Mouse (Mus musculus): Measurements from ENCODE around the gene E030030I06Rik.
"Not testable (repeated sequence)": the region's sequence is repeated elsewhere in the genome, so short reads cannot be mapped to it uniquely, and the experiment has no call there.

The E030030I06Rik gene

DNA sequence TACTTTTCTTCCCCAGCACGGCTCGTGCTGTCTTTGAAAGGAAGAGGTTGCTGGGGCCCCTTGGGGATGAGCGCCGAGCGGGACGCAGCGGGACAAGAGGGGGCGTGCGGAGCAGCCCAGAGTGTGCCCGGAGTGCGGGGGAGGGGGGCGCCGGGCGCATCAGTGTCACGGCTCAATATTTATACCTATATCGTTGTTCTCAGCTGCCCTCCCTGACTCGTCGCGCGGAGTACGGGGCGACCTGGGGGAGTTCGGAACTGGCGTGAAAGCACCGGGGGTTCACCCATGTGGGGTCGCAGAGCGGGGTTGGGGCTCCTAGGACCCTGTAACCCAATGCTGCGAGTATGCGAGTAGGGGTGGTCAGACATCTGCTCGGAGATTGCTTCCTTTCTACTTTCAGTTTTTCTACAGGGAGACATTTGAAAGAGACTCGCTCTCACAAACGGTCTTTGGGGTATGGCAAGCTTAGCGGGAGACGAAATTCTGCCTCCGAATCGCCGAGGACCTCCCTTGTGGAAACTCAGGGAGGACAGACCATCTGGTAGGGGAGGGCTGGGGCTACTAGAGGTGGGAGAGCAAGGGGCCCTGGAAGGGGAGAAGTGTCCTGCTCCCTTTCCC is at the start of gene E030030I06Rik:
Gene E030030I06Rik (minus strand): TSS at position 198 of the 618 bp plus-strand sequence.
- DNase-seq (ENCODE audit: extremely low read depth, low read depth, low spot score): no peak

DNA sequence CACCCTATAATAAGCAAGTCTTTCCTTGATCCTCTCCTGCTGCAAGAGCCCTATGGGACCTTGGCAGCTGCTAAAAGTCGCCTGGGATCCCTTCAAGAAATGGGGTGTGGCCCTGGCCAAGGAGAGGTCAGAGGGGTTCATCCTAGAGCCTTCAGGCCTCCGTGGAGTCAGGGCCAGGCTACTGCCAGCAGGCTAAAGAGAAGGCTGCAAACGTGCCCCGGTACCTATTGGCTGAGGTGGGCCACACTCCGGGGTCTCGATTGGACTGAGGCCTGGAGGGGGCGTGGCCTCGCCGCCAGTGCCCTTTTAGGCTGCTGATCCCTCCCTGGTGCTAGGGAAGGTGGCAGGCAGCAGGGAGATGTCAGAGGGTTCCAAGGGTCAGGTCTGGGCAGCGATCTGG is 42.0 kb upstream of the E030030I06Rik start:
- DNase-seq (ENCODE audit: extremely low read depth, low read depth, low spot score): not testable (repeated sequence)

DNA sequence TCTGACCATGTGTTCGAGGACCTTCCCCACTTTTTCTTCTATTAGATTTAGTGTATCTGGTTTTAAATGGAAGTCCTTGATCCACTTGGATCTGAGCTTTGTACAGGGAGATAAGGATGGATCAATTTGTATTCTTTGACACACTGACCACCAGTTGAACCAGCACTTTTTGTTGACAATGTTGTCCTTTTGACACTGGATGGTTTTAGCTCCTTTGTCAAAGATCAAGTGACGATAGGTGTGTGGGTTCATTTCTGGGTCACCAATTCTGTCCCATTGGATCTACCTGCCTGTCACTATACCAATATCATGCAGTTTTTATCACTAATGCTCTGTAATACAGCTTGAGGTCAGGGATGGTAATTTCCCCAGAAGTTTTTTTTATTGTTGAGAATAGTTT is 27.4 kb upstream of the E030030I06Rik start:
- not testable (repeated sequence) for DNase-seq (ENCODE audit: extremely low read depth, low read depth, low spot score)

DNA sequence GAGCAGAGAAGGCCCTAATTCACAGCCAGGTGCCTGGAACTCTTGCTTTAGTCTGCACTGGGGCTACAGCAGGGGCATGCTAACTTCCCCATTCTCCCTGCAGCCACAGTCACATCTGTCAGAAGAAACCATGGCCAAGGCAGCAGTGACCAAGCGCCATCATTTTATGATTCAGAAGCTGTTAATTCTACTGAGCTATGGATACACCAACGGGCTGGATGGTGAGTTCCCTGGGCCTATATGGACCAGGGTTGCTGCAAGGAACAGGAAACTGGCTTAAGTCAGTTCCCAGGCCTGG is 25.1 kb upstream of the E030030I06Rik start:
- not testable (repeated sequence) for DNase-seq (ENCODE audit: extremely low read depth, low read depth, low spot score)

DNA sequence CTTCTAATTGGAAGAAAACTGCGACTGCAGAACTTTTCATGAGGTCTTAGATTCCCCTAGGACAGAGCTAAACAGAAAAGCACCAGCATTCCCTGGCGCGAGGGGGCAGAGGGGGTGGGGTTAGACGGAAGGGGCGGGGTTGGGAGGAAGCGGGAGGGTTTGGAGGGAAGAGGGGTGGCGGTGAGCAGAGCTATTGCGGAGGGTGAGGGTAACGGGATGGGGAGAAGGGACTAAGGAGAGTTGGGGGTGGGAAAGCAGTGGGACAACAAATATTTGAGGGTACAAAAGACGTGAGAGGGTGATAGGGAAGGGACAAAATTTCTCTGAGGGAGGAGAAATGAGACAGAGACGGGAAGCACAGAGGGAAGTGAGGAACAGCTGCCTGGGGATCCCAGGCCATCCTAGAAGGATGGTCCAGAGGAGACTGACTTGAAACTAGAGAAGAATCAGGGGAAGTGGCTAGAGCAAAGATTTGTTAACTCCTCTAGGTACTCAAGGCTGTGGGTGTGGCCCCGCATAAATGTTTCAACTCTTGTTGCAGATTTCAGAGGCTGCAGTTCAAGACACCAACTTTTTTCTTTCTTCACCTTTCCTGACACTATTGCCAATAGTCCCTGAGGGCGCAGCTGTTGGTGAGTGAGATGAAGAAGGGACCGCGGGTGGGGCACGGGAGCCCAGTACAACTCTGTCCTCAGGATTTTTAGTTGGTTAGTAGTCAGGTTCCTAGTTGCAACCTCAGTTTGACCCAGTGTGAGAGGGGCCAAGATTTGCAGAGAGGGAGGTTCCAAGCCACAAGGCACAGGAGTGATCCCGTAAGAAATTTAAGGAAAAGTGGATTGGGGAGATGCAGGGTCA is 24.5 kb upstream of the E030030I06Rik start:
- DNase-seq (ENCODE audit: extremely low read depth, low read depth, low spot score): not testable (repeated sequence)

DNA sequence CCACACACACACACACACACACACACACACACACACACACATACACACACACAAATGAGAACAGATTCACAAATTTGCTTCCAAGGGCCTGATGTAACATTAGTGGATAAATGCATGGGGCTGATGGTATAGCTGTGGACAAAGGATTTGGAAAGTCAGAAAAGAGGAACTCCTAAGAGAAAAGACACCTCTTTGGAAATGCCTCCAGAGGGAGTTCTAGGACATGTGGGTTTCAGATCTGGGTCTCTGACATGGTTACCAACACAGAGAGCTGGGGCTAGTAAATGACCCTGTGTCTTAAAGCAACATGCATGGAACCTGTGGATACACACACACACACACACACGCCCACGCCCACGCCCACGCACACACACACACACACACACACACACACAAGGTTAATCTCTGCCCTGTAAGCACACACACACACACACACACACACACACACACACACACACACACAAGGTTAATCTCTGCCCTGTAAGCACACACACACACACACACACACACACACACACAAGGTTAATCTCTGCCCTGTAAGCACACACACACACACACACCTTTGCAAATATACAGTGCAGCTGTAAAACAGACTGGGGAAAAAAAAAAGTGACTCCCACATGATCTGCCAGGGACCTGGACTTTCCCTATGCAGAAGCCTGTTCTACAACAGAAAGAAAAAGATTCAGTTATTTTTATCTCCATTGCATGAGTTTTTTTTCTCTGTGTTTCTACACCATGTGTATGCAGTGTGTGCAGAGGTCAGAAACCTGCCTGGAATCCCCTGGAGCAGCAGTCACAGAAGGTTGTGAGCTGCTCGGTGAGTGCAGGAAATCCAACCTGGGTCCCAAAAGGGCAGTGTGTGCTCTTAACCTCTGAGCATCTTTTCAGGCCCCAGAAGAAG is 23.6 kb upstream of the E030030I06Rik start:
- not testable (repeated sequence) for DNase-seq (ENCODE audit: extremely low read depth, low read depth, low spot score)

DNA sequence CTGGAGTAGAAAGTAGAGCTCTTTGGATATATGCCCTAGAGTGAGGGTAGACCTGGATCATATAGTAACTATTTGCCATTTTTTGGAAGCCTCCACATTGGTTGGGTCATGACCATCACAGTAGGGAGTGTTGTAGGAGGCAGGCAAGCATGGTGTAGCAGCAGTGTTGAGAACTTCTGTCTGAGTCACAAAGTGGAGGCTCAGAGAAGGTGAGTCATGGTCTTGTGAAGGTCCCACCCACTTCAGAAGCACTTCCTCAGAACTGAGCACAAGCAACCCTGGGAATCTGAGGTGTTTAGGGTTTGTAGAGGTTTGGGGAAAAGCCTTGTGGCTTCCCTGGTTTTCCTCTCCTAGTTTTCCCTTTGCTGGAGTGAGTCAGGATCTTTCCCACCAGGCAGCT is 20.0 kb upstream of the E030030I06Rik start:
- DNase-seq (ENCODE audit: extremely low read depth, low read depth, low spot score): not testable (repeated sequence)

DNA sequence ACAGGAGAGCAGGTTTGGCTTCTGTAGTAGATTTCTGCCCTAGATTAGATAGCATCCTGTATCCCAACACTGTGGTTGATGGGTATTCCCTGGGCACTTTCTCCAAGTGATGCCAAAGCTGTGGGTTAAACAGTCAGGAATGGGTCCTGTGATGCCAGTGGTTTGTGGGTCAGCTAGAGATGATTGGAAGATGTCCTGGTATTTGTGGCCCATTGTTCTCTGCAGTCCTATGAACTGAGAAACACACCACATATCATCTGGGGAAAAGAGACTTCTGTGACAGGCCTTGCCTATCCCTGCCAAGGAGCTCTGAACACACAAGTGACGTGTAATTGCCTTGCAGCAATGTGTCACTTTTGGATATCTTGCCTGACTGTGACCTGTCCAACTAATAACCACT is 18.0 kb upstream of the E030030I06Rik start:
- DNase-seq (ENCODE audit: extremely low read depth, low read depth, low spot score): not testable (repeated sequence)

DNA sequence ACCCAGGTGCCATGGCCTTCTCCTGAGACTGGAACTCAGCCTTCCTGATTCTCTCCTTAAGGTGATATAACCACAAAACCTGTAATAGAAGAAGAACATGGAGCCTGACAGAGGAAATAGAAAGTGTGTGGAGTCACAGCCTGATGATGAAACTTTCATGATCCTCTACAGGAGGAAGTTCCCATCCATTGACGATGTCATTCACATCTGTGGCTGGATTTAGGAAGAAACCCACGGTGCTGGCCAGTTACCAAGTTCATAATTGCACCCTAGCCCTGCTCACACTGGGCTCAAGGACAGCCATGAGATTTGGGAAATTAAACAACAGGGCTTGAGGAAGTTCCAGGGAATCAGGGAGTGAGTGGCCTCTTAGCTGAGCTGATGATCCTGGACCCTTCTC is 17.0 kb upstream of the E030030I06Rik start:
- DNase-seq (ENCODE audit: extremely low read depth, low read depth, low spot score): not testable (repeated sequence)

DNA sequence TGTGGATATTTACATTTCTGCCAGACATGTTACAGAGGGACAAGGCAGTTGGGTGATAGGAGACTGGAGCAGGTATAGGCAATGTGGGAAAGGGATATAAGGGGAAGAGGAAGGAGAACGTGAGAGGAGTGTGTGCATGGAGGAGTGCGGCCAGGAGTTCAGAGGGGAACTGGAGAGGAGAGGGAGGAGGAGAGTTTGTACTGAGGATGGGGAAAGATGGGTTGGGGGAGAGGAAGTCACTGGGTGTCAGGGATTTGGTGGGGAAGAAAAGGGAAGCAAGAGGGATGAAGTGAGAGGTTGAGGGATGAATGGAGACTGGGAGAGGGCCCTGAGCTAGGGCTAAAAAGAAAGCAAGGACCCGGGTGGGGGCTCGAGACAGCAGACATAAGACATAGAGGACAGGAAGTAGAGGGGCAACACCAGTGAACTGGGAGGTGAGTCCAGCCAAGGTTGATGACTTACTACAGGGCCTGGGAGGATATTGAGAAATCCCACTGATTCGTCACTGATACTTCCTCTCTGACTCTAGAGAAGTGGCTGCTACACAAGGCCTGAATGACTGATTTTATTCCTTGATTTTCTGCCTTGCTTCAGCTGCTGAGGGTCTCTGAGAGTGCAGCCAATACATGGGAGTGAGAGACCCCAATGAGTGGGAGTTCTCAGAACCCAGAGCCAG is 16.4 kb upstream of the E030030I06Rik start:
- not testable (repeated sequence) for DNase-seq (ENCODE audit: extremely low read depth, low read depth, low spot score)

DNA sequence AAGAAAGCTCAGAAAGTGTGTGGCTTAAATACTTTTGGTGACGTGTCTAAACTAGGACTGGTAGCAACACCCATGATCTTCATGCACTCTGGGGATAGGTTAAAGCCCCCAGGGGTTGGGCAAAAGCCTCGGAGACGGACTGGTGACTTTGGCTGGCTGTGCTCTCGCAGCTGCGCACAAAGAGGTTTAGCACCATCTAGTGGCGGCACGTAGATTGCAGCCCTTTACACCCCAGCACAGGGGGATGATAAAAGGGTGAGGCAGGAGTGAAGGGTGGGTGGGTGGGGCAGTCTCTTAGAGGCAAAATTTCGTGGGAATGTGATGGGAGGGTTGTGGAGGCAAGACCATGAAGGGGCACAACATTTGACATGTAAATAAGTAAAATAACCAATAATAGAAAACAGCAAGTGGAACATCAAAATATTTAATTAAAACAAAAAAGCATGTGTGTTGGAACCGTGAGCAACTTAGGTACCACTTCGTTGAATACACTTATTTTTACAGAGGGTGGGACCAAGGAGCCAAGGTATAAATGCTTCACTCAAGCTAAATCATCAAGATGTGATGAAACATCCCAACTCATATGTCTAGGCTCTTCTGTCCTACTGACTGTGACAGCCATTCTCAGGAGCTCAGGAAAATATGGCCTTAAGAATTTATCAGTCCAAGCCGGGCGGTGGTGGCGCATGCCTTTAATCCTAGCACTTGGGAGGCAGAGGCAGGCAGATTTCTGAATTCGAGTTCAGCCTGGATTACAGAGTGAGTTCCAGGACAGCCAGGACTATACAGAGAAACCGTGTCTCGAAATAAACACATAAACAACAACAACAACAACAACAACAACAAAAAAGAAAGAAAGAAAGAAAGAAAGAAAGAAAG is 14.9 kb upstream of the E030030I06Rik start:
- DNase-seq (ENCODE audit: extremely low read depth, low read depth, low spot score): not testable (repeated sequence)

DNA sequence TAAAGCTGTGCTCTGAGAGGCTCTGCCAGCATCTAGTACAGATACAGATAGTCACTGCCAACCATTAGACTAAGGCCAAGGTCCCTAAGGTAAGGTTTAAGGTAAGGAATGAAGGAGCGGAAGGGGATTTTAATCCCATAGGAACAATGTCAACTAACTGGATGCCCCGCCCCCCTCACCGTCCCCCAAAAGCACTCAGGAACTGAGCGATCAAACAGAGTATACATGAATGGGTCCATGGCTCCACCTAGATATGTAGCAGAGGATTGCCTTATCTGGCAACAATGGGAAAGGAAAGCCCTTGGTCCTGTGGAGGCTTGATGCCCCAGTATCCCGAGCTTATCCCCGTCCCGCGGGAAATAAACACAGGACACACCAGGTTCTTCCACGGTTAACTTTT is 14.2 kb upstream of the E030030I06Rik start:
- DNase-seq (ENCODE audit: extremely low read depth, low read depth, low spot score): not testable (repeated sequence)

DNA sequence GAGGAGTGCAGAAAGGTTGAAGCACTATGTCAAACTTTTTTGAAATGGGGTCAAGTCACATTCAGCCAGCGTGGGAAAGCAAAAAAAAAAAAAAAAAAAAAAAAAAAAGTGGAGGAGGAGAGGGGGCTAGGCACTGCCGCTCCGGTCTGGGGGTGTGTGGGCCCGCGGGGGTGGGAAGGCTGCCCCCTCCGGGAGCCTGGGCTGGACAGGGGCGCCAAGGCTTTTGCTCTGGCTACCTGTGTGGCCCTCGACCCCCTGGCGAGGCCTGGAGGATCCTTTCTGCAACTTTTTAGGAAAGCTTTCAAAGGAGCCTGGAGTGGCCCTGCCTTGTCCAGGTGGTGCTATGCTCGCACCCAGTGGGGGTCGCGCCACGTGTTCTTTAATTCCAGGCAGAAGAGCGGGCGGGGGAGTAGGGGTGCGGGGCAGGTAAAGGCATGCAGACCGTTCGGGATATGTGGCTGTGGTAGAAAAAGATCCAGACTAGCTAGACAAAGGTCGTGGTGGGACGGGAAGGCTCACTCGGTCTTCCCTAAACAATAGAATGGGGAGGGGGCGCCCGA is 10.6 kb upstream of the E030030I06Rik start:
- DNase-seq (ENCODE audit: extremely low read depth, low read depth, low spot score): no peak

DNA sequence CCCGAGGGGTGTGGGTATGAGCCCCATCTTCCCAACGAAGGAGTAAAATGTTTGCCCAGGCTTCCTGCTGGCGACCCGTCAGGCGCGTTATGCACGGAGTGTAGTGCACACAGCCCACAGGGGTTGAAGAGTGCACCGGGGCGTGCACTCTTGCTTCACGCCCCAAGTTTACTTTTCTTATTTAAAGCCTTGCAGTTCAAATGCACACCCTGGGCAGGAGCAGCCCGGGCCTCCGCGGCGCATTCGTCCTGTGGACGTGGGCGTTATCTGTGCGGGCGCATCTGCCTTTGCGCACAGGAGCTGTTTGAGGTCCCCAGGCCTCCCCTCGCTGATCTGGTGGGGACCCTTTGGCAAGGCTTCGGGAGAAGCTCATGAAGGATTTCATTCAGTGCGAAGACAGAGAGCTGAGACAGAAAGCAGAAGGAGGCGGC is 10.1 kb upstream of the E030030I06Rik start:
- DNase-seq (ENCODE audit: extremely low read depth, low read depth, low spot score): no peak

DNA sequence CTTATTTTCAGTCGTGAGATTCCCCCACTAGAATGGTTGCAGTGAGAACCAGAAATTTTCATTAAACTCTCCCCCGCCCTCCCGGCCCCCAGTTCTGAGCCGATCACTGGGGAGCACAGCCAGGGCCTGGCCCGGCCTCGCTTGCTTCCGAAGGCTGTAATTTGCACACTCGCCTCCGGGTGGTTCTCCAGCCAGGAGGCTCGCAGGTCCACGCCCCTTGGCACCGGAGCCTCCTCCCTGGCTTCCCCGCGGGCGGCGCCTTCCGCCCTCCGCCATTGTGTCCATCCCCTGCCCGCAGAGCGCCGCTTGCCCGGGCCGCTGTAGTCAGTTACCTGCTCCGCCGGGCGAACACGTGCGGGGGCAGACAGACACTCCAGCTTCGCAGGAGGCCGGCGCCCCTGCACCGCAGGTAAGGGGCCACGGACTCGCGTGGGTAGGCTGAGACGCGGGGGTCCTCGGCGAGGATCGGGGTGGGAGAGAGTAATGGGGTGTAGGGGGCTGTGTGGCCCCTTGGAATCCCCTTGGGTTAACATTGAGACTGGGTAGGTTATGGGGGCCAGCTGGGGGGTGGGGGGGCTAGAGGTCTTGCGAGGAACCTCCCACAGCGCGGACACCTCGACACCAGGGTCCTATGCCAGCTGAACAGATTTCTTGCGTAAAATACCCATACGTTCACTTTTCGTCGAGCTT is 9.4 kb upstream of the E030030I06Rik start, which contains the start of the genes Raet1e and H60b:
Gene Raet1e (plus strand): TSS at position 260 of the 690 bp plus-strand sequence.
Gene H60b (plus strand): TSS at position 277 of the 690 bp plus-strand sequence.
- not testable (repeated sequence) for DNase-seq (ENCODE audit: extremely low read depth, low read depth, low spot score)

DNA sequence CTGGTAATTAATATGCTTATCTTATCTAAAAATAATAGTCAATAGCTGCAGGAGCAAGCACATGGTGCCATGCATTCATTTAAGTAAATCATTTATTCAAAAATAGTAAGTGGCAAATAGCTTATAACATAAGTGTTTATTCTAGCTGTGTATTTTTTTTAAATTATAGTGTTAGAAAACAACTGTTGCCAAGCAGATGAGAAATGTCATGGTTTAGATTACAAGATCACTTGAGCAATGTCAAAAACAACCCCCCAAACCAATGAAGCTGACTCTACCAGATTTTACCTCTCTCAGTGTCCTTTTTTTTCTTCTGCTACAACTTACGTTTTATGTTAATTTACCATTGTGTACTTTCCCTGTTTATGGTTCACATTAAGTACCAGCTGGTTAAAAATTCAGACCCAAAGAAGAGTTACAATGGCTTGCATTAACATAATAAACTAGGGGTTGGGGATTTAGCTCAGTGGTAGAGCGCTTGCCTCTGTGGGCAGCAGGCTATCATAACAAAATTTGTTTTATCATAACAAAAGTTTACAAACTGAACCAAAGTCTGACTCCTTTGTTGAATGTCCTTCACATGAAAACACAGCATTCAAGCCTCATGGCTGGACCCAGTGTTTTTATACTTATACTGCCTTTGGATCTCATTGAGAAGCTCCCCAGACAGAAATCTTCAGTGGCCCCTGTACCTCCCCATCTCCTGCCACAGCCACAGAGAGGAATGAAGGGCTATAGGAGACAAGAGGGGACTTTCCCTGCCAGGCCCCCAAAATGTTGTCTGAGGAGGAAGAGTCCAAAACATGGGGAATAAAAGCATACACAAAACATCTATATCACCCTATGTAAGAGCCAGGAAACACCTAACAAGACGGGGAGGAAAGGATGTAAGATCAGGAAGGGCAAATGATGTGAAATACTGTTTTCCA is 6.1 kb upstream of the E030030I06Rik start:
- DNase-seq (ENCODE audit: extremely low read depth, low read depth, low spot score): no peak

DNA sequence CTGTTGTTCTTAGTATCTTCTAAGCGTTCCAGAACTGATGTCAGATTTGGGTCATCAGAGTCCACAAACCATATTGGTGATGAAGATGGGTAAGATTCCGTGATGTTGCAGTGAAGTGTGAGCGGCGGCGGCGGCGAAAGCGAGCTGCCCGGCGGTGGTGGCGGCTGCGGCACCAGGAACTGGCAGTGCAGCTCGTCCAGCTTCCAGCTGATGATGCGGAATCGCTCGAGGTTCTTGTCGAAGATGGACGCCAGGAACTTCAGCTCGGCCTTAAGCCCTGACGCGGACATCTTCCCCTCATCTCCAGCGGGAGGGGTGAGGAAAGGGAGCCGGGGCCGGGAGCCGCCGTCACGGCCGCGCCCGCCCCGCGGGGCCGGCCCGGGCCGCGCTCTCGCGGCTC is 5.1 kb upstream of the E030030I06Rik start:
- DNase-seq (ENCODE audit: extremely low read depth, low read depth, low spot score): not testable (repeated sequence)
